Mouse (Mus musculus): ENCODE data around the gene Olfr1016.

Gene Olfr1016

GRCm38 (mm10) chr2:85802444-85802843 is at the start of gene Olfr1016:
Olfr1016 (minus strand) TSS chr2:85802544.
- DNase-seq (ENCODE audit: low spot score) = no peak

DNA sequence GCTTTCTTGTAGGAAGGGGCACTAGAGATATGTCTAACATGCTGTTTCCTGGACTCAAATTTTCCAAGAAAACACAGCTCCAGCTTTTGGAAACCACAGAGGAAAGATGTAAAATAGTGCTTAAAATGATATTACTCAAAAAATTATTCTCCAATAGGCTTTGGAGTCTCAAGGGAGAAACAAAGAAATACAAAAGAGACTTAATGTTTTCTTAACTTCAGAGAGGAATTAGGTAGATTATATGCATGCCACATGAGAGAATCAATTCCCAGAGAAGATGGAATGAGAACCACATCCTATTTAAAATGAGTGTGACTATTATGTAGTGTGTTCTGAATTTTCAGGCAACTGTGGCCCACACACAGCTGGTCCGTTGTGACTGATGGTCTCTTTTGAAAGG is 44.4 kb upstream of the Olfr1016 start, which contains the start of gene Olfr1020:
Gene Olfr1020, plus strand, starts transcription at position 301 of the 400 bp plus-strand sequence.
- DNase-seq (ENCODE audit: low spot score) = no peak

DNA sequence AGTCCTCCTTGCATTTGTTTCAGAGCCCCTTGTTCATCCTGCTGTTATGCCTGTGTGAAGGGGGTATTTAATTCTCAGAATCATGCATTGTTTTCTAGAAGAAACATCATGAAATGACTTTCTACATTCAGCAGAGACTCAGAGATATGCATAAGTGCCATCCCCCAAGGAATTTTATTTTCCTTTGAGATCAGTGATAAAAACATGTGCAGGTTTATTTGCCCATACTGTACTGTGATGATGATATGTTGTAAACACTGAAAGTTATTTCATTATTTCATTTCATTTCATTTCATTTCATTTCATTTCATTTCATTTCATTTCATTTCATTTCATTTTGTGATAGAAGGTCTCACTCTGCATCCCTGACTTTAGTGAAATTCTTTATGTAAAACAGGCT is 43.0 kb upstream of the Olfr1016 start, which contains the start of gene Olfr1019:
Gene Olfr1019, minus strand, starts transcription at position 101 of the 400 bp plus-strand sequence.
- DNase-seq (ENCODE audit: low spot score) = no peak

- no peak for DNase-seq (ENCODE audit: low spot score)
These were observed 15.8 kb upstream of the Olfr1016 start, which contains the start of gene Olfr1018 for GRCm38 (mm10) chr2:85818179-85818578. Olfr1018 (plus strand) TSS chr2:85818479.

DNA sequence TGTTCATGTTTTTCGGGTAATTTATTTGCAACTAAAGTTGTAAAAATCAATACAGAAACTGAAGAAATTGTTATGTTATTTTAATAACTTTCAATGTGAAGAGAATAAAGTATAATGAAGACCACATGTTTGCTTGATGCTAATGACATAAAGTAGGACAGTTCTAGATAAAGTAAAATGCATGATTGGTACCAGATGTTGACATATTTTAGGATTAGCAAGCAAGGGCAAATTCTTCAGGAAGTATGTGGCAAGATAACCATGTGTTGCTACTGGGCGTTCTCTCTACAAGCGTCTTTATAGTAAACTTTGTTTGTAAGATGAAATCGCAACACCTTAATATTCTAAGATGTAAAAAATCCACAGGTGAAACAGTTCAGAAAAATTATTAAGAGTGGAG is 2.2 kb upstream of the Olfr1016 start:
- no peak for DNase-seq (ENCODE audit: low spot score)

- no peak for DNase-seq (ENCODE audit: low spot score)
These were observed 10.0 kb downstream of the Olfr1016 start for GRCm38 (mm10) chr2:85792331-85792730.

DNA sequence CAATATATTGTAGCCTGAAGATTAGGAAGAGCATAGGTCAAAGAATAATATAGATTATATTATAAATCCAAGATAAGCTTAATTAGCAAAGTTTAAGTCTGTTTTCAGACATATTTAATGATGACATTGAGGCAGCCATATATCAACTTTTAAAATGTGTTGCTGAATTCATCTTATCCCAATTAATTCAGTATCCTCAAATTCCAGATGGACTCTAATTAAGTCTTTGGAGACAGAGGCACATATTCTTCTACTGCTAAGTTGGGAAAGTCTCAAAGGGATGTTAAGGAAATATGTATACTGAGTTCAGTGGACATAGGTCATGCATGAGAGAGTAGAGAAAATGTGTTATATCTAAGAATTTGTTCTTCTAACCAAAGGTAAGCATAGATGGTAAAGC is 20.6 kb downstream of the Olfr1016 start, which contains the start of gene Olfr1015:
Gene Olfr1015, plus strand, starts transcription at position 301 of the 400 bp plus-strand sequence.
- DNase-seq (ENCODE audit: low spot score) = no peak

GRCm38 (mm10) chr2:85772413-85772812 is 29.9 kb downstream of the Olfr1016 start, which contains the start of gene Olfr1014:
Olfr1014 (plus strand) TSS chr2:85772713.
- no peak for DNase-seq (ENCODE audit: low spot score)

DNA sequence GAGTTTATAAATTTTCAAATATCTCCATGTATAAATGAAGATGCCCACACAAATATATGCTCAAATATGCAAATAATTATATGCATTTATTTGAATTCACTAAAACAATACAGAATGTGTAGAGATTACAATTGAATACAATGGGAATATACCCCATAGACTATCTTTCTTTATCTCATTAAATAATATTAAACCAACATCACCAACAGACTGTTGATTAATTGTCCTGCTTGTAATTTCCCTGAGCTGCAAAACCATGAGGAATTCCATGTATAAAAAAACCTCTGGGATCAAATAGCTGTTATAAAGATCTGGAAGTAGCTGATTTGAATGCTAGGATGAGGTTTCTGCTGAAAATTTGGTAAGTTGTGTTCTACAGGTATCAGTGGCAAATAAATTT is 35.5 kb downstream of the Olfr1016 start, which contains the start of gene Olfr1013:
Gene Olfr1013, plus strand, starts transcription at position 301 of the 400 bp plus-strand sequence.
- DNase-seq (ENCODE audit: low spot score) = no peak

DNA sequence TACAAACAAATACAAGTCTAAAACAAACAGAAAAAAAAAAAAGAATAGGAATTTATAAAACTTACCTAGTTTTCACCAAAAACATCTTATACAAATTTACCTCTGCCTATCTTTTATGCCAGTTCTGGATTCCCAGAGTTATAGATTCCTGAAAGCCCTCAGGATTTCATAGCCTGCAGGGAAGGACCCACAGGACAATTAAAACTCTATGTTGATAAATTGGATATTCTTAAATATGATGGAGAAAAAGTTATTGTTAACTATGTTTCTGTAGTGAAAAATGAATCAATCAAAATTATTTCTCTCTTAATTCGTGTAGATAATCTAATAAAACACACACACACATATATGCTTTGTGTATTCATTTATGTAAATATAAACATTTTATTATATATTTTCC is 39.7 kb downstream of the Olfr1016 start, which contains the start of gene Olfr1012:
Gene Olfr1012, minus strand, starts transcription at position 101 of the 400 bp plus-strand sequence.
- DNase-seq (ENCODE audit: low spot score) = no peak

DNA sequence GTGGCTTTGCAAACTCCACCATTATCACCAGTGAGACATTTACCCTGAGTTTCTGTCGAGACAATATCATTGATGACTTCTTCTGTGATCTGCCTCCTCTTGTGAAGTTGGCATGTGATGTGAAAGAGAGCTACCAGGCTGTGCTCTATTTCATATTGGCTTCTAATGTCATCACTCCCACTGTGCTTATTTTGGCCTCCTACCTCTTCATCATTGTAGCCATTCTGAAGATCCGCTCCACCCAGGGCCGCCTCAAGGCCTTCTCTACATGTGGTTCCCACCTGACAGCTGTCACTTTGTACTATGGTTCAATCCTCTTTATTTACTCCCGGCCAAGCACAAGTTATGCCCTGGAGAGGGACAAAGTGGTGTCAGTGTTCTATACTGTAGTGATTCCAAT is 48.5 kb downstream of the Olfr1016 start:
- no peak for DNase-seq (ENCODE audit: low spot score)

Measured in ovary, adult 18-20 months (tissue).